Comparison of ENCODE assay signal across 7 mouse cellular contexts in the genomic region with DNA sequence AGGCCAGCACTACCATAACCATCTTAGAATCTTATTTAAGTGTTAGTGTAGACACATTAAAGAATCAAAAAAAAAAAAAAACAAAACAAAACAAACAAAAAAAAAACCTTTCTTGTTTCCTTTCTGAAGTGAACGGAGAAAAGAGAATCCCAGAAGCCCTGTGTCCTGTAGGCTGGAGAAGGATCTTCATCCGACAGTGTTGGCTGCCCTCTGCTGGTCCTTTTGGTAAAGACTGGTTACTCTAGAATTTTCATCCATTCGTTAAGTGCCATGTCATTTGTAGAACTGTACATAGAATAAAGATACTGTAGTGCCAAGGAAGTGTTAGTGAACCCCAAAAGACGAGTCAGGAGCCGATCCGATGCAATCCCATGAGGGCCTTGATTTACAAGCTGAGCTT. TPM values are rescaled to one million over a fixed set of nuclear protein-coding genes. Genes with fewer than 3 reads are reported as not detected.
DNase-seq lines count a peak whose midpoint lies in the region; ATAC-seq and TF ChIP-seq lines count a peak whose summit lies in the region.

No protein-coding gene starts in this region.

- peak; percentile 98 for ATAC-seq in common myeloid progenitor, adult 5-6 weeks (replicated peaks; ENCODE audit: low read depth, poor library complexity, severe bottlenecking)
- ATAC-seq in granulocyte monocyte progenitor cell, adult 5-6 weeks (replicated peaks; ENCODE audit: poor library complexity, severe bottlenecking), result peak; percentile 71

- H3K9me3 ChIP-seq in E14TG2a.4 (ENCODE audit: low read length), result no peaks in the 10 kb centered on the region

- H3K4me3 ChIP-seq in E14TG2a.4 (replicated peaks; ENCODE audit: low read length), result no peak overlapping the region

- peaks cover 3% of the 10 kb centered on the region for H3K4me1 ChIP-seq in E14TG2a.4 (replicated peaks; ENCODE audit: low read depth, low read length)

- H3K36me3 ChIP-seq in E14TG2a.4 (ENCODE audit: insufficient read depth, low read length), result no peaks in the 10 kb centered on the region

- TF ChIP-seq CTCF in E14TG2a.4 (conservative IDR thresholded peaks at IDR 0.05; ENCODE audit: low read length), result peak; percentile 38

- DNase-seq in MN1 (ENCODE audit: low spot score), result peak; percentile 60
- DNase-seq in layer of hippocampus, adult 18-20 months (ENCODE audit: low spot score in 2 of 2), result peak; percentile 44 to 84
- peak; percentile 73 for DNase-seq in lung, postnatal 10 days
- peak; percentile 81 for DNase-seq in right cerebral cortex, postnatal 14 days

- H3K27me3 ChIP-seq in E14TG2a.4 (ENCODE audit: insufficient read depth, low read length), result no peaks in the 10 kb centered on the region

RNA-seq across cellular contexts. Expression of a gene that starts 29.0 kb away (rescaled TPM):
- total RNA-seq in common myeloid progenitor, adult 5-6 weeks (2017), result 19.7 and 25.8 TPM in 2 replicates
- 21.6 and 24.6 TPM in 2 replicates for total RNA-seq in granulocyte monocyte progenitor cell, adult 5-6 weeks (2014; fragmentation: Nextera tagmentation)
- 16.8 and 19.8 TPM in 2 replicates for total RNA-seq in granulocyte monocyte progenitor cell, adult 5-6 weeks (2017)
- 10 to 100 TPM; 20.6 to 22.4 TPM for total RNA-seq in layer of hippocampus, adult 18-20 months (2021)
